Comparison of ENCODE assay signal across 15 mouse cellular contexts in the genomic region with DNA sequence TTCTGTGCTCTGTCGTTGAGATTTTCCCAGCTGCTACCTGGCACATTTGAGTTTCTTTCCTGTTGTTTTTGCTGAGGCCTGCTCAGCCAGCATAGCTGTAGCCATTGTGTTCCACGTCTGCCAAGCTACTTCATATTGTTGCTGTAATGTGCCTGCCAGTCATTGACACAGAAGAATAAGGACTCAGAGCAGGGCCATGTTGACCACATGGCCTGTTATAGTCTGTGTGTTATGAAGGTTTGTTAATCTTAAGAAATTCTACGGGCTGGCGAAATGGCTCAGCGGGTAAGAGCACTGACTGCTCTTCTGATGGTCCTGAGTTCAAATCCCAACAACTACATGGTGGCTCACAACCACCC. TPM values are rescaled to one million over a fixed set of nuclear protein-coding genes. Genes with fewer than 3 reads are reported as not detected.
DNase-seq lines count a peak whose midpoint lies in the region; ATAC-seq and TF ChIP-seq lines count a peak whose summit lies in the region.
"Had no signal": no experiment of that assay in that cellular context is flagged by ENCODE, and none has a peak within 500 bp of the region (broad histone marks: within the 10 kb centered on the region; RNA-seq: fewer than 3 reads in every experiment).

No protein-coding gene starts in this region.

- H3K36me3 ChIP-seq in heart, embryonic 13.5 days: no peaks in the 10 kb centered on the region
- H3K36me3 ChIP-seq in midbrain, embryonic 10.5 days: no peaks in the 10 kb centered on the region
- H3K36me3 ChIP-seq in midbrain, postnatal 0 days (ENCODE audit: insufficient read depth, low read length): no peaks in the 10 kb centered on the region
- no peaks in the 10 kb centered on the region for H3K36me3 ChIP-seq in hindbrain, embryonic 15.5 days
- no peaks in the 10 kb centered on the region for H3K36me3 ChIP-seq in stomach, embryonic 15.5 days

- DNase-seq in heart, postnatal 14 days: no peak
- no peak for DNase-seq in midbrain, embryonic 10.5 days (ENCODE audit: low spot score)
- DNase-seq in midbrain, postnatal 0 days (ENCODE audit: low spot score): no peak
- no peak for DNase-seq in layer of hippocampus, adult 9-10 months (ENCODE audit: low spot score)
- DNase-seq: lung, adult 2 months had no signal

- intact Hi-C loops in heart, postnatal 14 days (cut with DNase I): no loop called here

- TF ChIP-seq CTCF in midbrain, postnatal 0 days (IDR thresholded peaks at IDR 0.05): no peak

- no peak for ATAC-seq in heart, embryonic 13.5 days (ENCODE audit: extremely low read depth, insufficient number of reproducible peaks, low FRiP score, low TSS enrichment)
- no peak for ATAC-seq in midbrain, postnatal 0 days (ENCODE audit: low FRiP score)
- ATAC-seq in hindbrain, embryonic 15.5 days (ENCODE audit: low FRiP score, low read depth): 0 out of 2 replicates have a peak, but pooled peaks have one; percentile 31
- ATAC-seq in stomach, embryonic 15.5 days (ENCODE audit: insufficient read depth, low FRiP score, low read depth): no peak
- no peak for ATAC-seq in erythroblast, adult 5-6 weeks (replicated peaks; ENCODE audit: low FRiP score, poor library complexity, severe bottlenecking)

- H3K4me3 ChIP-seq in heart, embryonic 13.5 days: no peak overlapping the region
- 0 out of 2 replicates have a peak overlapping the region, but pooled peaks have one; percentile 14 for H3K4me3 ChIP-seq in midbrain, embryonic 10.5 days
- no peak overlapping the region for H3K4me3 ChIP-seq in midbrain, postnatal 0 days (ENCODE audit: low read depth, low read length)
- H3K4me3 ChIP-seq in hindbrain, embryonic 15.5 days: no peak overlapping the region
- no peak overlapping the region for H3K4me3 ChIP-seq in stomach, embryonic 15.5 days (replicated peaks)

- H3K4me1 ChIP-seq in heart, embryonic 13.5 days: no peaks in the 10 kb centered on the region
- H3K4me1 ChIP-seq in midbrain, embryonic 10.5 days: peaks cover 22% of the 10 kb centered on the region
- H3K4me1 ChIP-seq in midbrain, postnatal 0 days (ENCODE audit: insufficient read depth, low read length): no peaks in the 10 kb centered on the region
- H3K4me1 ChIP-seq in hindbrain, embryonic 15.5 days (replicated peaks): peaks cover 17% of the 10 kb centered on the region; the same call in 1 of the 2 replicates
- no peaks in the 10 kb centered on the region for H3K4me1 ChIP-seq in stomach, embryonic 15.5 days

- H3K4me2 ChIP-seq in heart, embryonic 13.5 days: no peak overlapping the region
- no peak overlapping the region for H3K4me2 ChIP-seq in midbrain, postnatal 0 days (ENCODE audit: low read depth, low read length, poor library complexity, severe bottlenecking)
- no peak overlapping the region for H3K4me2 ChIP-seq in hindbrain, embryonic 15.5 days
- H3K4me2 ChIP-seq in stomach, embryonic 15.5 days: no peak overlapping the region

- H3K27ac ChIP-seq in heart, embryonic 13.5 days (replicated peaks): peak overlapping the region; percentile 34
- peak overlapping the region; percentile 93 for H3K27ac ChIP-seq in midbrain, embryonic 10.5 days (replicated peaks)
- no peak overlapping the region for H3K27ac ChIP-seq in midbrain, postnatal 0 days (ENCODE audit: low read depth, low read length)
- H3K27ac ChIP-seq in hindbrain, embryonic 15.5 days (replicated peaks): peak overlapping the region; percentile 67
- H3K27ac ChIP-seq in stomach, embryonic 15.5 days: peak overlapping the region; percentile 21

- 65% methylated on average over 5 of the region's 5 CpGs for WGBS in heart, embryonic 13.5 days
- 57% methylated on average over 5 of the region's 5 CpGs for WGBS in midbrain, embryonic 10.5 days
- WGBS in midbrain, postnatal 0 days: 48% methylated on average over 5 of the region's 5 CpGs
- WGBS in hindbrain, embryonic 15.5 days: 38% methylated on average over 5 of the region's 5 CpGs
- 64% methylated on average over 5 of the region's 5 CpGs for WGBS in stomach, embryonic 15.5 days

- H3K9me3 ChIP-seq in heart, embryonic 13.5 days: no peaks in the 10 kb centered on the region
- no peaks in the 10 kb centered on the region for H3K9me3 ChIP-seq in midbrain, embryonic 10.5 days (replicated peaks)
- H3K9me3 ChIP-seq in midbrain, postnatal 0 days (ENCODE audit: low read length): no peaks in the 10 kb centered on the region
- H3K9me3 ChIP-seq in hindbrain, embryonic 15.5 days: no peaks in the 10 kb centered on the region
- H3K9me3 ChIP-seq in stomach, embryonic 15.5 days: no peaks in the 10 kb centered on the region

- H3K9ac ChIP-seq in heart, embryonic 13.5 days: no peak overlapping the region
- no peak overlapping the region for H3K9ac ChIP-seq in midbrain, postnatal 0 days (replicated peaks; ENCODE audit: low read length, poor library complexity, severe bottlenecking)
- no peak overlapping the region for H3K9ac ChIP-seq in hindbrain, embryonic 15.5 days
- H3K9ac ChIP-seq in stomach, embryonic 15.5 days: no peak overlapping the region

- no peaks in the 10 kb centered on the region for H3K27me3 ChIP-seq in heart, embryonic 13.5 days (replicated peaks)
- H3K27me3 ChIP-seq in midbrain, embryonic 10.5 days (ENCODE audit: low read depth, poor library complexity, severe bottlenecking): no peaks in the 10 kb centered on the region
- H3K27me3 ChIP-seq in midbrain, postnatal 0 days (ENCODE audit: insufficient read depth, low read length): no peaks in the 10 kb centered on the region
- no peaks in the 10 kb centered on the region for H3K27me3 ChIP-seq in hindbrain, embryonic 15.5 days
- no peaks in the 10 kb centered on the region for H3K27me3 ChIP-seq in stomach, embryonic 15.5 days (replicated peaks)

RNA-seq across cellular contexts. Expression of a gene that starts 2.2 kb away (rescaled TPM):
- not detected in 2 replicates for polyA plus RNA-seq in heart, embryonic 13.5 days (2015; fragmentation: Nextera tagmentation; extraction: Ambion mirVana)
- total RNA-seq in heart, postnatal 14 days (2021): not detected
- polyA plus RNA-seq in midbrain, embryonic 10.5 days (2016; fragmentation: Nextera tagmentation; extraction: Ambion mirVana): not detected in 2 replicates
- not detected in 2 replicates for total RNA-seq in midbrain, postnatal 0 days (2014; rRNA removed)
- polyA plus RNA-seq in midbrain, postnatal 0 days (2015; fragmentation: Nextera tagmentation; extraction: Ambion mirVana): not detected in 2 replicates
- polyA plus RNA-seq in hindbrain, embryonic 15.5 days (2015; fragmentation: Nextera tagmentation; extraction: Ambion mirVana): not detected in 2 replicates
- polyA plus RNA-seq in stomach, embryonic 15.5 days (2015; fragmentation: Nextera tagmentation; extraction: Ambion mirVana): not detected in 2 replicates
- total RNA-seq in erythroblast, adult 5-6 weeks (2015; ENCODE audit: low replicate concordance): not detected in 2 replicates
- not detected in 2 replicates for total RNA-seq in erythroblast, adult 5-6 weeks (2017; ENCODE audit: low replicate concordance)
- total RNA-seq: adrenal gland, postnatal 4 days; left cerebral cortex, adult 8-10 months had no signal
- polyA plus RNA-seq: C2C12; cortical plate, adult 2 months; intestine, embryonic 14.5 days; lung, adult 2 months; testis, adult 2 months had no signal

RNA-seq across cellular contexts. Expression of a gene that starts 9.0 kb away (rescaled TPM):
- polyA plus RNA-seq in heart, embryonic 13.5 days (2015; fragmentation: Nextera tagmentation; extraction: Ambion mirVana): 0.24 and 0.31 TPM in 2 replicates
- 1 to 10 TPM in 1 of 2 experiments, under 1 TPM in 1; 0.34 to 1.1 TPM for total RNA-seq in heart, postnatal 14 days (2021)
- 0.21 TPM in 1 of 2 replicates, not detected in the other for polyA plus RNA-seq in midbrain, embryonic 10.5 days (2016; fragmentation: Nextera tagmentation; extraction: Ambion mirVana)
- 0.99 and 1.1 TPM in 2 replicates for total RNA-seq in midbrain, postnatal 0 days (2014; rRNA removed)
- 0.81 and 0.83 TPM in 2 replicates for polyA plus RNA-seq in midbrain, postnatal 0 days (2015; fragmentation: Nextera tagmentation; extraction: Ambion mirVana)
- 0.79 and 1.7 TPM in 2 replicates for polyA plus RNA-seq in hindbrain, embryonic 15.5 days (2015; fragmentation: Nextera tagmentation; extraction: Ambion mirVana)
- 7.6 and 8.1 TPM in 2 replicates for polyA plus RNA-seq in stomach, embryonic 15.5 days (2015; fragmentation: Nextera tagmentation; extraction: Ambion mirVana)
- total RNA-seq in erythroblast, adult 5-6 weeks (2015; ENCODE audit: low replicate concordance): 336 and 380 TPM in 2 replicates
- total RNA-seq in erythroblast, adult 5-6 weeks (2017; ENCODE audit: low replicate concordance): 99.4 and 179 TPM in 2 replicates

RNA-seq across cellular contexts. Expression of a gene that starts 16.1 kb away (rescaled TPM):
- polyA plus RNA-seq in heart, embryonic 13.5 days (2015; fragmentation: Nextera tagmentation; extraction: Ambion mirVana): 73.2 and 78.1 TPM in 2 replicates
- 10 to 100 TPM; 95.6 to 96.3 TPM for total RNA-seq in heart, postnatal 14 days (2021)
- polyA plus RNA-seq in midbrain, embryonic 10.5 days (2016; fragmentation: Nextera tagmentation; extraction: Ambion mirVana): 13.7 and 16.8 TPM in 2 replicates
- 22.5 and 39.3 TPM in 2 replicates for total RNA-seq in midbrain, postnatal 0 days (2014; rRNA removed)
- 67.8 and 80.5 TPM in 2 replicates for polyA plus RNA-seq in midbrain, postnatal 0 days (2015; fragmentation: Nextera tagmentation; extraction: Ambion mirVana)
- polyA plus RNA-seq in hindbrain, embryonic 15.5 days (2015; fragmentation: Nextera tagmentation; extraction: Ambion mirVana): 36.8 and 54.6 TPM in 2 replicates
- 368 and 413 TPM in 2 replicates for polyA plus RNA-seq in stomach, embryonic 15.5 days (2015; fragmentation: Nextera tagmentation; extraction: Ambion mirVana)
- 186 and 267 TPM in 2 replicates for total RNA-seq in erythroblast, adult 5-6 weeks (2015; ENCODE audit: low replicate concordance)
- 78.8 and 112 TPM in 2 replicates for total RNA-seq in erythroblast, adult 5-6 weeks (2017; ENCODE audit: low replicate concordance)

RNA-seq across cellular contexts. Expression of a gene that starts 34.2 kb away (rescaled TPM):
- 1.6 and 2.7 TPM in 2 replicates for polyA plus RNA-seq in heart, embryonic 13.5 days (2015; fragmentation: Nextera tagmentation; extraction: Ambion mirVana)
- under 1 TPM; 0.07 to 0.14 TPM for total RNA-seq in heart, postnatal 14 days (2021)
- 26.8 and 29.4 TPM in 2 replicates for polyA plus RNA-seq in midbrain, embryonic 10.5 days (2016; fragmentation: Nextera tagmentation; extraction: Ambion mirVana)
- total RNA-seq in midbrain, postnatal 0 days (2014; rRNA removed): 133 and 146 TPM in 2 replicates
- 52.1 and 53.9 TPM in 2 replicates for polyA plus RNA-seq in midbrain, postnatal 0 days (2015; fragmentation: Nextera tagmentation; extraction: Ambion mirVana)
- polyA plus RNA-seq in hindbrain, embryonic 15.5 days (2015; fragmentation: Nextera tagmentation; extraction: Ambion mirVana): 45.6 and 57.3 TPM in 2 replicates
- 7.0 and 9.2 TPM in 2 replicates for polyA plus RNA-seq in stomach, embryonic 15.5 days (2015; fragmentation: Nextera tagmentation; extraction: Ambion mirVana)
- 0.84 TPM in 1 of 2 replicates, not detected in the other for total RNA-seq in erythroblast, adult 5-6 weeks (2015; ENCODE audit: low replicate concordance)
- total RNA-seq in erythroblast, adult 5-6 weeks (2017; ENCODE audit: low replicate concordance): not detected in 2 replicates

RNA-seq across cellular contexts. Expression of a gene that starts 51.3 kb away (rescaled TPM):
- polyA plus RNA-seq in heart, embryonic 13.5 days (2015; fragmentation: Nextera tagmentation; extraction: Ambion mirVana): 0.31 and 0.72 TPM in 2 replicates
- under 1 TPM; 0.43 to 0.95 TPM for total RNA-seq in heart, postnatal 14 days (2021)
- polyA plus RNA-seq in midbrain, embryonic 10.5 days (2016; fragmentation: Nextera tagmentation; extraction: Ambion mirVana): 1.8 and 2.0 TPM in 2 replicates
- total RNA-seq in midbrain, postnatal 0 days (2014; rRNA removed): 0.49 TPM in 1 of 2 replicates, not detected in the other
- polyA plus RNA-seq in midbrain, postnatal 0 days (2015; fragmentation: Nextera tagmentation; extraction: Ambion mirVana): not detected in 2 replicates
- polyA plus RNA-seq in hindbrain, embryonic 15.5 days (2015; fragmentation: Nextera tagmentation; extraction: Ambion mirVana): 0.25 and 0.29 TPM in 2 replicates
- 38.4 and 47.2 TPM in 2 replicates for polyA plus RNA-seq in stomach, embryonic 15.5 days (2015; fragmentation: Nextera tagmentation; extraction: Ambion mirVana)
- total RNA-seq in erythroblast, adult 5-6 weeks (2015; ENCODE audit: low replicate concordance): not detected in 2 replicates
- total RNA-seq in erythroblast, adult 5-6 weeks (2017; ENCODE audit: low replicate concordance): not detected in 2 replicates
